Mouse (Mus musculus) stomach, embryonic 16.5 days (tissue): ENCODE measurements around the gene Blnk. TPM values are rescaled to one million over a fixed set of nuclear protein-coding genes. Genes with fewer than 3 reads are reported as not detected.

ENCODE experiments used
- ATAC-seq: fragments of 200-750 bp; cut with Nextera tagmentation; 2 replicates; pipeline ENCODE4 v1.8.0; 2017; ENCODE audit warnings: moderate number of reproducible peaks, moderate TSS enrichment; ENCODE audit not compliant: insufficient read depth, low FRiP score
- H3K27ac ChIP-seq: fragments of 300-500 bp; sonication (generic); 2 replicates; pipeline ENCODE4 v1.5.1; 2014; ENCODE audit warnings: low read length
- H3K27me3 ChIP-seq: fragments of 300-500 bp; sonication (generic); 2 replicates; pipeline ENCODE4 v1.6.1; 2014; ENCODE audit warnings: low read length, control low read depth, mixed read lengths; ENCODE audit not compliant: control insufficient read depth, insufficient read depth
- H3K36me3 ChIP-seq: fragments of 300-500 bp; sonication (generic); 2 replicates; pipeline ENCODE4 v1.6.1; 2014; ENCODE audit warnings: low read length; ENCODE audit not compliant: control insufficient read depth, insufficient read depth
- H3K4me1 ChIP-seq: fragments of 300-500 bp; sonication (generic); 2 replicates; pipeline ENCODE4 v1.6.1; 2014; ENCODE audit warnings: low read length, control low read depth, mixed read lengths; ENCODE audit not compliant: control insufficient read depth, insufficient read depth
- H3K4me2 ChIP-seq: fragments of 300-500 bp; sonication (generic); 2 replicates; pipeline ENCODE4 v1.6.1; 2014; ENCODE audit warnings: low read depth, low read length, mixed read lengths
- H3K4me3 ChIP-seq: fragments of 300-500 bp; sonication (generic); replicated peaks from 2 replicates; pipeline ENCODE4 v1.5.1; 2014; ENCODE audit warnings: mild to moderate bottlenecking, low read length
- H3K9ac ChIP-seq: fragments of 300-500 bp; sonication (generic); 2 replicates; pipeline ENCODE4 v1.6.1; 2014; ENCODE audit warnings: low read length
- H3K9me3 ChIP-seq: fragments of 300-500 bp; sonication (generic); replicated peaks from 2 replicates; pipeline ENCODE4 v1.6.1; 2016; ENCODE audit warnings: low read length, control low read depth; ENCODE audit not compliant: control insufficient read depth
- WGBS: fragments of 180-500 bp; shearing (Covaris S2); extraction: QIAGEN DNeasy Blood & Tissue Kit; methylation state at CpG from one replicate; pipeline ENCODE4 v1.1.7; 2014; 5-methylcytosine and 5-hydroxymethylcytosine counted together
- polyA plus RNA-seq: library from polyadenylated mRNA; unstranded; fragments of >200 nt; fragmentation: Nextera tagmentation; extraction: Ambion mirVana; gene quantifications from 2 replicates; pipeline ENCODE4 v1.2.1, GENCODE M21; 2015

Gene Blnk
- polyA plus RNA-seq, 1 experiment from 2014 or later = 5.0 TPM

GRCm38 (mm10) chr19:40978026-40978425, 16.3 kb downstream of the Blnk start:
- H3K4me2 ChIP-seq = no peak overlapping the region
- no peaks in the 10 kb centered on the region for H3K27me3 ChIP-seq
- H3K36me3 ChIP-seq = no peaks in the 10 kb centered on the region
- H3K9me3 ChIP-seq = no peaks in the 10 kb centered on the region
- no peaks in the 10 kb centered on the region for H3K4me1 ChIP-seq
- 64% methylated on average over 5 of the region's 5 CpGs for WGBS
- no peak overlapping the region for H3K27ac ChIP-seq
- no peak overlapping the region for H3K4me3 ChIP-seq
- ATAC-seq = no peak
- no peak overlapping the region for H3K9ac ChIP-seq

- Histone ChIP-seq H3K27me3 (no peaks in the 10 kb centered on the region), H3K9ac (no peak overlapping the region), H3K9me3 (no peaks in the 10 kb centered on the region), H3K4me2 (no peak overlapping the region), H3K4me3 (no peak overlapping the region), H3K4me1 (no peaks in the 10 kb centered on the region), H3K36me3 (no peaks in the 10 kb centered on the region), H3K27ac (no peak overlapping the region)
- 75% methylated on average over 11 of the region's 11 CpGs for WGBS
- ATAC-seq = no peak
These were observed 17.1 kb downstream of the Blnk start for GRCm38 (mm10) chr19:40976946-40977917.

GRCm38 (mm10) chr19:40971273-40971914, 22.9 kb downstream of the Blnk start:
- ATAC-seq = no peak
- H3K27me3 ChIP-seq = no peaks in the 10 kb centered on the region

GRCm38 (mm10) chr19:40970775-40971174, 23.6 kb downstream of the Blnk start:
- no peaks in the 10 kb centered on the region for H3K9me3 ChIP-seq
- H3K4me1 ChIP-seq = no peaks in the 10 kb centered on the region
- no peak overlapping the region for H3K9ac ChIP-seq
- ATAC-seq = no peak
- H3K4me2 ChIP-seq = no peak overlapping the region
- H3K4me3 ChIP-seq = no peak overlapping the region
- H3K27ac ChIP-seq = no peak overlapping the region
- 70% methylated on average over 7 of the region's 7 CpGs for WGBS
- H3K27me3 ChIP-seq = no peaks in the 10 kb centered on the region
- H3K36me3 ChIP-seq = no peaks in the 10 kb centered on the region

More at GRCm38 (mm10) chr19:40971273-40971914, 22.9 kb downstream of the Blnk start:
- Histone ChIP-seq H3K9me3 (no peaks in the 10 kb centered on the region), H3K9ac (no peak overlapping the region), H3K4me1 (no peaks in the 10 kb centered on the region), H3K4me2 (no peak overlapping the region), H3K27ac (no peak overlapping the region), H3K4me3 (no peak overlapping the region), H3K36me3 (no peaks in the 10 kb centered on the region)
- WGBS = 75% methylated on average over 5 of the region's 5 CpGs

- no peak overlapping the region for H3K4me2 ChIP-seq
- no peaks in the 10 kb centered on the region for H3K4me1 ChIP-seq
- no peak overlapping the region for H3K27ac ChIP-seq
- H3K9me3 ChIP-seq = no peaks in the 10 kb centered on the region
- no peak overlapping the region for H3K4me3 ChIP-seq
- no peak for ATAC-seq
- no peaks in the 10 kb centered on the region for H3K36me3 ChIP-seq
- no peak overlapping the region for H3K9ac ChIP-seq
- 71% methylated on average over 4 of the region's 4 CpGs for WGBS
- H3K27me3 ChIP-seq = no peaks in the 10 kb centered on the region
These were observed 24.0 kb downstream of the Blnk start for GRCm38 (mm10) chr19:40970301-40970700.

GRCm38 (mm10) chr19:40964936-40965850, 29.1 kb downstream of the Blnk start:
- Histone ChIP-seq H3K27me3 (no peaks in the 10 kb centered on the region), H3K4me3 (no peak overlapping the region), H3K27ac (no peak overlapping the region), H3K4me1 (no peaks in the 10 kb centered on the region), H3K36me3 (no peaks in the 10 kb centered on the region), H3K9me3 (no peaks in the 10 kb centered on the region), H3K4me2 (no peak overlapping the region), H3K9ac (no peak overlapping the region)
- WGBS = 73% methylated on average over 6 of the region's 6 CpGs
- no peak; the same call in 1 of the 2 replicates for ATAC-seq

GRCm38 (mm10) chr19:40964367-40964891, 29.9 kb downstream of the Blnk start:
- H3K4me2 ChIP-seq = no peak overlapping the region
- no peaks in the 10 kb centered on the region for H3K9me3 ChIP-seq
- H3K9ac ChIP-seq = no peak overlapping the region
- no peaks in the 10 kb centered on the region for H3K36me3 ChIP-seq
- H3K4me1 ChIP-seq = no peaks in the 10 kb centered on the region
- H3K27me3 ChIP-seq = no peaks in the 10 kb centered on the region
- peak; percentile 35 for ATAC-seq
- WGBS = 53% methylated on average over 3 of the region's 3 CpGs
- no peak overlapping the region for H3K4me3 ChIP-seq
- peak overlapping the region; percentile 56 for H3K27ac ChIP-seq

- Histone ChIP-seq H3K36me3 (no peaks in the 10 kb centered on the region), H3K4me2 (no peak overlapping the region), H3K4me1 (no peaks in the 10 kb centered on the region), H3K9ac (no peak overlapping the region), H3K27ac (no peak overlapping the region), H3K9me3 (no peaks in the 10 kb centered on the region), H3K4me3 (no peak overlapping the region), H3K27me3 (no peaks in the 10 kb centered on the region)
- WGBS = 46% methylated on average over 12 of the region's 12 CpGs
- no peak for ATAC-seq
These were observed 31.3 kb downstream of the Blnk start for GRCm38 (mm10) chr19:40962988-40963387.
